Mouse (Mus musculus) cerebellum, adult 2 months (tissue): Measurements from ENCODE around the gene Eml6.

Experiments used
- CTCF ChIP-seq: fragments of 200-500 bp; IDR thresholded peaks from 2 replicates; pipeline ENCODE4 v1.5.1; 2011; ENCODE audit warnings: low read depth, mild to moderate bottlenecking, control low read depth, low read length, moderate library complexity, borderline replicate concordance; ENCODE audit not compliant: insufficient read depth
- POLR2A ChIP-seq: fragments of 200-500 bp; IDR thresholded peaks from 2 replicates; pipeline ENCODE4 v1.6.1; 2011; ENCODE audit warnings: low read length, control low read depth, borderline replicate concordance; ENCODE audit not compliant: insufficient read depth

- TF ChIP-seq CTCF (no peak), POLR2A (no peak)
Observed at GRCm38 (mm10) chr11:29774760-29775159, 251.1 kb downstream of the Eml6 start.
